Mouse (Mus musculus) stomach, embryonic 14.5 days (tissue): ENCODE data around the gene Ildr1. TPM values are rescaled to one million over a fixed set of nuclear protein-coding genes. Genes with fewer than 3 reads are reported as not detected.
A peak's percentile ranks its signal among the peaks of the same experiment; 100 is the strongest.

Experiments
- ATAC-seq: fragments of 200-750 bp; cut with Nextera tagmentation; 2 replicates; pipeline ENCODE4 v1.8.0; 2017; ENCODE audit warnings: low read depth, moderate TSS enrichment; ENCODE audit not compliant: insufficient number of reproducible peaks, insufficient read depth, low FRiP score
- H3K27ac ChIP-seq: fragments of 300-500 bp; sonication (generic); 2 replicates; pipeline ENCODE4 v1.5.1; 2014; ENCODE audit warnings: mild to moderate bottlenecking, low read length, moderate library complexity, mixed read lengths
- H3K27me3 ChIP-seq: fragments of 300-500 bp; sonication (generic); 2 replicates; pipeline ENCODE4 v1.6.1; 2014; ENCODE audit warnings: low read length, control low read depth, mixed read lengths; ENCODE audit not compliant: control insufficient read depth, insufficient read depth
- H3K36me3 ChIP-seq: fragments of 300-500 bp; sonication (generic); 2 replicates; pipeline ENCODE4 v1.6.1; 2014; ENCODE audit warnings: mild to moderate bottlenecking, control low read depth, low read length, moderate library complexity, mixed read lengths; ENCODE audit not compliant: control insufficient read depth, insufficient read depth
- H3K4me1 ChIP-seq: fragments of 300-500 bp; sonication (generic); 2 replicates; pipeline ENCODE4 v1.6.1; 2014; ENCODE audit warnings: low read length, control low read depth, mixed read lengths; ENCODE audit not compliant: control insufficient read depth, insufficient read depth
- H3K4me2 ChIP-seq: fragments of 300-500 bp; sonication (generic); replicated peaks from 2 replicates; pipeline ENCODE4 v1.6.1; 2014; ENCODE audit warnings: low read depth, low read length, control low read depth
- H3K4me3 ChIP-seq: fragments of 300-500 bp; sonication (generic); 2 replicates; pipeline ENCODE4 v1.5.1; 2014; ENCODE audit warnings: low read depth, low read length, control low read depth
- H3K9ac ChIP-seq: fragments of 300-500 bp; sonication (generic); replicated peaks from 2 replicates; pipeline ENCODE4 v1.6.1; 2014; ENCODE audit warnings: low read depth, mild to moderate bottlenecking, control low read depth, low read length, moderate library complexity, mixed read lengths
- H3K9me3 ChIP-seq: fragments of 300-500 bp; sonication (generic); 2 replicates; pipeline ENCODE4 v1.6.1; 2016; ENCODE audit warnings: low read depth, low read length, control low read depth; ENCODE audit not compliant: control insufficient read depth
- WGBS: fragments of 180-500 bp; shearing (Covaris S2); extraction: QIAGEN DNeasy Blood & Tissue Kit; methylation state at CpG from one replicate; pipeline ENCODE4 v1.1.7; 2014; 5-methylcytosine and 5-hydroxymethylcytosine counted together
- polyA plus RNA-seq: library from polyadenylated mRNA; unstranded; fragments of >200 nt; fragmentation: Nextera tagmentation; extraction: Ambion mirVana; gene quantifications from 2 replicates; pipeline ENCODE4 v1.2.1, GENCODE M21; 2014

The Ildr1 gene
- polyA plus RNA-seq, 1 experiment from 2014 or later, result 5.8 TPM

DNA sequence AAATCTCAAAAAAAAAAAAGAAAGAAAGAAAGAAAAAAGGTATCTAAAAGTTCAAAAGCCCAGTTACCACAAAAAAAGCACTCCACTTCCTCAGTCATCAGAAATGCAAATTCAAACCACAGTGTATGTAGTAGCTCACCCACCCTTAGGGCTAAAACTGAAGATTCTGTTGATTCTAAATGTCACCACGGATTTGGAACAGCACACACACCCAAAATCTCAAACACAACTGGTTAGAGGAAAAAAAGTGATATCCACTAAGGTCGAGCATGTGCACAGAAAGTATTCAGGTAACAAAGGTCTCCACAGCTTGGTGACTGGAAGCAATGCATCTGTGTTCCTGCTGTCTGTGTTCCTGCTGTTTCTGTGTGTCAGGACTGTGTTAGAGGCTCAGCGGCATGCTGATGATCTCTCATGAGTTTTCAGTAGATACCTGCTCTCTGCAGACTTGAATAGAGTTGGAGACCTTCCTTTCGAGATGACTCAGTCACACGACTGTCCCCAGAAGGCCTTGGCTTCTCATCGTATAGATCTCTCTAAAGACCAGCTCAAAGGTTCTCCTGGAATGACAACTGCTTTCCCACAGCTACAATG lies 9.4 kb upstream of the Ildr1 start:
- Histone ChIP-seq H3K4me2 (no peak overlapping the region), H3K9ac (no peak overlapping the region), H3K4me1 (no peaks in the 10 kb centered on the region), H3K4me3 (no peak overlapping the region), H3K27ac (no peak overlapping the region), H3K36me3 (no peaks in the 10 kb centered on the region), H3K9me3 (no peaks in the 10 kb centered on the region), H3K27me3 (no peaks in the 10 kb centered on the region)
- WGBS, result 73% methylated on average over 6 of the region's 6 CpGs
- ATAC-seq, result no peak

- Histone ChIP-seq H3K4me3 (no peak overlapping the region), H3K36me3 (no peaks in the 10 kb centered on the region), H3K4me1 (no peaks in the 10 kb centered on the region), H3K27me3 (no peaks in the 10 kb centered on the region), H3K27ac (no peak overlapping the region), H3K9ac (no peak overlapping the region), H3K4me2 (no peak overlapping the region), H3K9me3 (no peaks in the 10 kb centered on the region)
- no peak for ATAC-seq
- 95% methylated on average over 2 of the region's 2 CpGs for whole genome bisulfite sequencing
Observed at GRCm38 (mm10) chr16:36688076-36688475, 5.7 kb upstream of the Ildr1 start.

- WGBS, result 54% methylated on average over 3 of the region's 3 CpGs
Observed at GRCm38 (mm10) chr16:36691484-36691883, 2.3 kb upstream of the Ildr1 start.

GRCm38 (mm10) chr16:36694798-36695290 lies 1.1 kb downstream of the Ildr1 start:
- no peak overlapping the region for H3K27ac ChIP-seq
- ATAC-seq, result no peak
- no peaks in the 10 kb centered on the region for H3K36me3 ChIP-seq
- no peaks in the 10 kb centered on the region for H3K9me3 ChIP-seq
- H3K27me3 ChIP-seq, result 0 out of 2 replicates have a peak, but pooled peaks cover 5% of the 10 kb centered on the region
- H3K4me1 ChIP-seq, result peaks cover 2% of the 10 kb centered on the region; the same call in 1 of the 2 replicates
- H3K9ac ChIP-seq, result no peak overlapping the region
- 63% methylated on average over 9 of the region's 9 CpGs for WGBS
- H3K4me2 ChIP-seq, result peak overlapping the region; percentile 49
- peak overlapping the region; percentile 38 for H3K4me3 ChIP-seq

More at GRCm38 (mm10) chr16:36691484-36691883, 2.3 kb upstream of the Ildr1 start:
- Histone ChIP-seq H3K4me2 (no peak overlapping the region), H3K4me1 (peaks cover 2% of the 10 kb centered on the region; the same call in 1 of the 2 replicates), H3K4me3 (no peak overlapping the region), H3K27ac (no peak overlapping the region), H3K9ac (no peak overlapping the region), H3K9me3 (no peaks in the 10 kb centered on the region), H3K36me3 (no peaks in the 10 kb centered on the region), H3K27me3 (0 out of 2 replicates have a peak, but pooled peaks cover 5% of the 10 kb centered on the region)
- ATAC-seq, result no peak

DNA sequence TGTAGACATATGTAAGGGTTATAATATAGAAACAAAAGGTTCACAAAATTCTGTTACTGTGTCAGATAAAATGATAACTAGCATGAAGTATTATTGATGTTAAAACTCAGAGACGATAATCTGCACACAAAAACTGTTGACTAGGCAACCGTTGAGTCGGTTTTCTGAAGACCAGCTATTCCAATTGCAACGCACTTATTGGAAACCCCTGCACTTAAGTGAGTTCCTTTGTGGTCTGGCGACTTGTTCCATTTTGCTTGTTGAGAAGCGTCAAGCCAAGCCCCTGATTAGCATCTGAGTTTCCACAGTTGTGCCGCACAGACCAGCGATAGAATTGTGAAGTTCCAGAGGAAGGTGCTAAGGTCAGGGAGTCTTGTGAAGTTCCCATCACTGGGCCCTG lies 3.6 kb downstream of the Ildr1 start:
- no peak for ATAC-seq

GRCm38 (mm10) chr16:36700484-36700883 lies 6.7 kb downstream of the Ildr1 start:
- no peaks in the 10 kb centered on the region for H3K4me1 ChIP-seq
- no peaks in the 10 kb centered on the region for H3K27me3 ChIP-seq
- no peak overlapping the region for H3K9ac ChIP-seq
- H3K4me2 ChIP-seq, result no peak overlapping the region
- WGBS, result 83% methylated on average over 2 of the region's 2 CpGs
- no peaks in the 10 kb centered on the region for H3K9me3 ChIP-seq
- no peak overlapping the region for H3K4me3 ChIP-seq
- no peaks in the 10 kb centered on the region for H3K36me3 ChIP-seq
- no peak for ATAC-seq
- no peak overlapping the region for H3K27ac ChIP-seq

More for the DNA sequence above, 3.6 kb downstream of the Ildr1 start:
- Histone ChIP-seq H3K9me3 (no peaks in the 10 kb centered on the region), H3K27ac (no peak overlapping the region), H3K4me1 (peaks cover 2% of the 10 kb centered on the region; the same call in 1 of the 2 replicates), H3K4me2 (no peak overlapping the region), H3K9ac (no peak overlapping the region), H3K36me3 (no peaks in the 10 kb centered on the region), H3K4me3 (no peak overlapping the region), H3K27me3 (0 out of 2 replicates have a peak, but pooled peaks cover 5% of the 10 kb centered on the region)
- 85% methylated on average over 8 of the region's 8 CpGs for WGBS

GRCm38 (mm10) chr16:36707702-36708423 lies 14.1 kb downstream of the Ildr1 start:
- no peaks in the 10 kb centered on the region for H3K9me3 ChIP-seq
- 0 out of 2 replicates have a peak, but pooled peaks have one; percentile 21 for ATAC-seq
- 67% methylated on average over 6 of the region's 6 CpGs for WGBS
- H3K9ac ChIP-seq, result no peak overlapping the region
- H3K27me3 ChIP-seq, result no peaks in the 10 kb centered on the region
- H3K4me1 ChIP-seq, result no peaks in the 10 kb centered on the region
- H3K4me2 ChIP-seq, result no peak overlapping the region
- no peaks in the 10 kb centered on the region for H3K36me3 ChIP-seq
- no peak overlapping the region for H3K4me3 ChIP-seq
- H3K27ac ChIP-seq, result no peak overlapping the region

DNA sequence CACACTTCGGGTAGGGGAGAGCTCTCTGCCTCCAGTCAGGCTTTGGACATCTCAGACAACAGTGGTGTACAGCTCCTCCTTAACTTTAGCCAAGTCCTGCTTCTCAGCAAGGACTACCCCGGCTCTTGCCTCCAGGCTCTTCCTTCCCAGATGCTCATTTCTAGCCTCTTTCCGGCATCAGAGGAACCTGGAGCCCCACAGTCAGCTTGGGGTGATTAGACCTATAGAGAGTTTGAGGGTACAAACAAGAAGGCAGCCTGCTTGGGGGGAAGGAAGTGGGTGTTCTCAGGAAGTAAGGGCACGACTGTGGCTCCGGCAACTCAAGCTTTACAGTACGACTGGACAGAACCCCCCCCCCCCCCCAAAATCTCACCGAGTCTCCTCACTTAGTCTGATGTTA lies 15.0 kb downstream of the Ildr1 start:
- no peaks in the 10 kb centered on the region for H3K4me1 ChIP-seq
- H3K4me2 ChIP-seq, result no peak overlapping the region
- H3K4me3 ChIP-seq, result no peak overlapping the region
- H3K27me3 ChIP-seq, result no peaks in the 10 kb centered on the region
- 70% methylated on average over 7 of the region's 7 CpGs for WGBS
- H3K36me3 ChIP-seq, result no peaks in the 10 kb centered on the region
- no peak overlapping the region for H3K9ac ChIP-seq
- no peaks in the 10 kb centered on the region for H3K9me3 ChIP-seq
- H3K27ac ChIP-seq, result no peak overlapping the region
- ATAC-seq, result no peak
